Mouse (Mus musculus) midbrain, embryonic 11.5 days (tissue): Measurements from ENCODE around the gene Cenph. TPM values are rescaled to one million over a fixed set of nuclear protein-coding genes. Genes with fewer than 3 reads are reported as not detected.

ENCODE experiments used
- ATAC-seq: fragments of 200-750 bp; cut with Nextera tagmentation; 2 replicates; pipeline ENCODE4 v1.8.0; 2017; ENCODE audit warnings: moderate TSS enrichment, moderate library complexity; ENCODE audit not compliant: low FRiP score
- DNase-seq: peaks from one replicate; pipeline ENCODE4 v3.0.0; 2015; ENCODE audit warnings: low spot score; ENCODE audit errors: missing footprints
- H3K27ac ChIP-seq: fragments of 300-500 bp; sonication (generic); 2 replicates; pipeline ENCODE4 v1.5.1; 2014; ENCODE audit warnings: low read depth, low read length
- H3K27me3 ChIP-seq: fragments of 300-500 bp; sonication (generic); 2 replicates; pipeline ENCODE4 v1.6.1; 2014; ENCODE audit warnings: mild to moderate bottlenecking, low read length, moderate library complexity, mixed read lengths; ENCODE audit not compliant: control insufficient read depth, insufficient read depth
- H3K36me3 ChIP-seq: fragments of 300-500 bp; sonication (generic); 2 replicates; pipeline ENCODE4 v1.6.1; 2014; ENCODE audit warnings: mild to moderate bottlenecking, low read length, moderate library complexity, mixed read lengths; ENCODE audit not compliant: control insufficient read depth, insufficient read depth
- H3K4me1 ChIP-seq: fragments of 300-500 bp; sonication (generic); 2 replicates; pipeline ENCODE4 v1.6.1; 2014; ENCODE audit warnings: low read length; ENCODE audit not compliant: control insufficient read depth, insufficient read depth
- H3K4me2 ChIP-seq: fragments of 300-500 bp; sonication (generic); 2 replicates; pipeline ENCODE4 v1.6.1; 2014; ENCODE audit warnings: mild to moderate bottlenecking, moderate library complexity
- H3K4me3 ChIP-seq: fragments of 300-500 bp; sonication (generic); 2 replicates; pipeline ENCODE4 v1.5.1; 2014; ENCODE audit warnings: low read depth, low read length
- H3K9ac ChIP-seq: fragments of 300-500 bp; sonication (generic); 2 replicates; pipeline ENCODE4 v1.6.1; 2014; ENCODE audit warnings: low read length
- H3K9me3 ChIP-seq: fragments of 300-500 bp; sonication (generic); 2 replicates; pipeline ENCODE4 v1.6.1; 2016; ENCODE audit warnings: low read length; ENCODE audit not compliant: control insufficient read depth
- WGBS: fragments of 180-500 bp; shearing (Covaris S2); extraction: QIAGEN DNeasy Blood & Tissue Kit; methylation state at CpG from one replicate; pipeline ENCODE4 v1.1.7; 2014; 5-methylcytosine and 5-hydroxymethylcytosine counted together
- polyA plus RNA-seq: library from polyadenylated mRNA; unstranded; fragments of >200 nt; fragmentation: Nextera tagmentation; extraction: Ambion mirVana; gene quantifications from 2 replicates; pipeline ENCODE4 v1.2.1, GENCODE M21; 2014

The Cenph gene
- polyA plus RNA-seq, 1 experiment from 2014 or later = 56.2 TPM

GRCm38 (mm10) chr13:100753011-100753410 is 22.7 kb downstream of the Cenph start:
- DNase-seq (no peak), ATAC-seq (no peak)
- no peaks in the 10 kb centered on the region for H3K4me1 ChIP-seq
- no peak overlapping the region for H3K4me2 ChIP-seq
- H3K27ac ChIP-seq = no peak overlapping the region
- no peak overlapping the region for H3K9ac ChIP-seq
- H3K9me3 ChIP-seq = no peaks in the 10 kb centered on the region
- H3K27me3 ChIP-seq = no peaks in the 10 kb centered on the region
- no peak overlapping the region for H3K4me3 ChIP-seq
- no peaks in the 10 kb centered on the region for H3K36me3 ChIP-seq
- WGBS = 80% methylated on average over 6 of the region's 6 CpGs

- Histone ChIP-seq H3K9me3 (no peaks in the 10 kb centered on the region), H3K9ac (no peak overlapping the region), H3K27me3 (no peaks in the 10 kb centered on the region), H3K4me3 (no peak overlapping the region), H3K4me1 (no peaks in the 10 kb centered on the region), H3K4me2 (no peak overlapping the region), H3K27ac (no peak overlapping the region), H3K36me3 (no peaks in the 10 kb centered on the region)
- DNase-seq (no peak), ATAC-seq (no peak)
- WGBS = 94% methylated on average over 8 of the region's 8 CpGs
These were observed 23.2 kb downstream of the Cenph start for GRCm38 (mm10) chr13:100752529-100752928.

- WGBS = 75% methylated on average over 3 of the region's 3 CpGs
- Histone ChIP-seq H3K4me1 (no peaks in the 10 kb centered on the region), H3K4me2 (no peak overlapping the region), H3K27me3 (no peaks in the 10 kb centered on the region), H3K9me3 (no peaks in the 10 kb centered on the region), H3K36me3 (no peaks in the 10 kb centered on the region), H3K4me3 (no peak overlapping the region), H3K27ac (no peak overlapping the region), H3K9ac (no peak overlapping the region)
- no peak for DNase-seq
- no peak for ATAC-seq
These were observed 24.3 kb downstream of the Cenph start for GRCm38 (mm10) chr13:100751402-100751801.

- Histone ChIP-seq H3K4me2 (no peak overlapping the region), H3K4me3 (no peak overlapping the region), H3K9me3 (no peaks in the 10 kb centered on the region), H3K4me1 (no peaks in the 10 kb centered on the region), H3K27me3 (no peaks in the 10 kb centered on the region), H3K9ac (no peak overlapping the region), H3K27ac (no peak overlapping the region), H3K36me3 (no peaks in the 10 kb centered on the region)
- DNase-seq (no peak), ATAC-seq (no peak)
- WGBS = 87% methylated on average over 5 of the region's 5 CpGs
These were observed 24.9 kb downstream of the Cenph start for GRCm38 (mm10) chr13:100750799-100751198.

GRCm38 (mm10) chr13:100748638-100749037 is 27.1 kb downstream of the Cenph start:
- DNase-seq = no peak
- 32% methylated on average over 8 of the region's 8 CpGs for WGBS
- H3K9ac ChIP-seq = no peak overlapping the region
- H3K27me3 ChIP-seq = no peaks in the 10 kb centered on the region
- H3K36me3 ChIP-seq = no peaks in the 10 kb centered on the region
- H3K9me3 ChIP-seq = no peaks in the 10 kb centered on the region
- no peak overlapping the region for H3K4me3 ChIP-seq
- no peak overlapping the region for H3K27ac ChIP-seq
- peaks cover 2% of the 10 kb centered on the region; the same call in 1 of the 2 replicates for H3K4me1 ChIP-seq
- H3K4me2 ChIP-seq = no peak overlapping the region
- ATAC-seq = no peak

GRCm38 (mm10) chr13:100746090-100746489 is 29.6 kb downstream of the Cenph start:
- no peaks in the 10 kb centered on the region for H3K36me3 ChIP-seq
- H3K9ac ChIP-seq = no peak overlapping the region
- WGBS = 93% methylated on average over 3 of the region's 3 CpGs
- ATAC-seq (no peak), DNase-seq (no peak)
- no peak overlapping the region for H3K4me3 ChIP-seq
- H3K4me1 ChIP-seq = peaks cover 8% of the 10 kb centered on the region
- no peak overlapping the region for H3K4me2 ChIP-seq
- no peaks in the 10 kb centered on the region for H3K9me3 ChIP-seq
- no peak overlapping the region for H3K27ac ChIP-seq
- no peaks in the 10 kb centered on the region for H3K27me3 ChIP-seq

- no peaks in the 10 kb centered on the region for H3K9me3 ChIP-seq
- DNase-seq (peak; percentile 99), ATAC-seq (peak; percentile 98)
- peaks cover 8% of the 10 kb centered on the region for H3K4me1 ChIP-seq
- H3K9ac ChIP-seq = peak within 1 kb of the TSS; percentile 88
- H3K4me2 ChIP-seq = peak within 1 kb of the TSS; percentile 63
- under 1% methylated on average over 52 of the region's 52 CpGs for WGBS
- H3K36me3 ChIP-seq = no peaks in the 10 kb centered on the region
- H3K4me3 ChIP-seq = peak within 1 kb of the TSS; percentile 82
- H3K27me3 ChIP-seq = no peaks in the 10 kb centered on the region
- H3K27ac ChIP-seq = peak within 1 kb of the TSS; percentile 94
These were observed 31.5 kb downstream of the Cenph start, which contains the start of gene Mrps36 for GRCm38 (mm10) chr13:100744036-100744744. Mrps36 (minus strand) TSS chr13:100744659.

GRCm38 (mm10) chr13:100743346-100744035 is 32.2 kb downstream of the Cenph start:
- Histone ChIP-seq H3K4me1 (peaks cover 8% of the 10 kb centered on the region), H3K4me3 (peak overlapping the region; percentile 82), H3K9me3 (no peaks in the 10 kb centered on the region), H3K9ac (peak overlapping the region; percentile 88), H3K27me3 (no peaks in the 10 kb centered on the region), H3K4me2 (peak overlapping the region; percentile 63), H3K36me3 (no peaks in the 10 kb centered on the region), H3K27ac (peak overlapping the region; percentile 94; the same call in 1 of the 2 replicates)
- DNase-seq = no peak
- peak; percentile 34 for ATAC-seq
- WGBS = 66% methylated on average over 11 of the region's 11 CpGs

- Histone ChIP-seq H3K27me3 (no peaks in the 10 kb centered on the region), H3K4me1 (peaks cover 8% of the 10 kb centered on the region), H3K27ac (no peak overlapping the region), H3K4me3 (no peak overlapping the region), H3K9ac (no peak overlapping the region), H3K36me3 (no peaks in the 10 kb centered on the region), H3K9me3 (no peaks in the 10 kb centered on the region), H3K4me2 (no peak overlapping the region)
- no peak for DNase-seq
- ATAC-seq = no peak
- WGBS = 85% methylated on average over 5 of the region's 5 CpGs
These were observed 32.9 kb downstream of the Cenph start for GRCm38 (mm10) chr13:100742831-100743230.
